Mouse (Mus musculus) left cerebral cortex, adult 11 months (tissue): ENCODE results near the gene Fhit.
"Not testable (repeated sequence)": the region's sequence is repeated elsewhere in the genome, so short reads cannot be mapped to it uniquely, and the experiment has no call there.

ENCODE experiments used
- DNase-seq: peaks from one replicate; pipeline ENCODE4 v3.0.0; 2022; ENCODE audit warnings: low spot score

Fhit gene

DNA sequence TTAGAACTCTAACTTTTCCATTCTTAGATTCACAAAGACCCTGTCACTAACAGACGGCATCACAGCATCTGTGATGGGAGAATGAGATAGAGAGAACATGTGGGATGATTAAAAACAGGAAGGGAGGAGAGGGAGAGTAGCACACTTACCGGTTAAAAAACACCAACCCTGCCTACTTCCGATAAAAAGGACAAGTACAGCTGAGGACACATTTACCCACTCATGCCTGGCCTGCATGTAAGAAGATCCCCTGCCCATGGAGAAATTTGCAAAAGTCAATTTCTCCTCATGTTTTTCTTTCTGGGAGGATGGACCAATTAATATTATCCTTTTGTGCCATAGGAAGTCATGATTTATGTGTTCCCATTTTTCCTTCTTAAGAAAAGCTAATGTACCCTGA lies 1198.0 kb downstream of the Fhit start:
- DNase-seq = no peak

DNA sequence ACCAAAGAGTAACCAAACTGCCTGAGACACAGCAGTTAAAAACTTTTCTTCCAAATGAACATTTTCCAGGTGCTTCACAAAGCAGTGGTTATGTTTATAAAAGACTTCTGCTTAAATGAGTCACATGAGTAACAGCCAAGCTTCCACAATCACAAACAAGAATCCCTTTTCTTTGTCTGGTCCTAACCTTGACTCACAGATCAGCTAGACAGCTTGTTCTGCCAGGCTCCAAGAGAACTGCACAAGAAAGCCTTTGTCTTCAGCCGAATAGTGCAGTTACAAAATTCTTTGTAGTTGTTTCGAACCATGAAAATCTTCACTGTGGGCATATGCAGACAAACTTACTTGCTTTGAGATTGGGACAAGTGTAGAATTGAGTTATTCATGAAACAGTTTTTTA lies 1201.4 kb downstream of the Fhit start:
- no peak for DNase-seq

DNA sequence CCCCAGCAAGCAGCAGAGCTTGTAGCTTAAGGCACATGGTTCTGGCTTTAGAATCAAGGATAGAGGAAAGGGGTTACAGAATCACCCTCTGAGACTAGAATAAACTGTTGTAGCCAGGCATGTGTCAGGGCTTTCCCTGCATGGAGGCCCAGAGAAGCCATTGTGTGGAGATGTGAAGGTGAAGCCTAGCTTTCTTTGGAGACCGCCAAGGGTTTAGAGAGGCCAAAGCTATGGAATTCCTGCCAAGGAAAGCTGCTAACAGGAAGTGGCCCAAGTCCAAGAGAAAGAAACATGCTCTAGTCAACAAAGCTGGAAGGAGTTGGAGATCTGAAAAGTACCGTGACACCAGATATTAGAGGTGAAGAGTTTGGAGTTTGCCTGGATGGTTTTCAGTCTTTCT lies 1262.3 kb downstream of the Fhit start:
- DNase-seq = no peak

DNA sequence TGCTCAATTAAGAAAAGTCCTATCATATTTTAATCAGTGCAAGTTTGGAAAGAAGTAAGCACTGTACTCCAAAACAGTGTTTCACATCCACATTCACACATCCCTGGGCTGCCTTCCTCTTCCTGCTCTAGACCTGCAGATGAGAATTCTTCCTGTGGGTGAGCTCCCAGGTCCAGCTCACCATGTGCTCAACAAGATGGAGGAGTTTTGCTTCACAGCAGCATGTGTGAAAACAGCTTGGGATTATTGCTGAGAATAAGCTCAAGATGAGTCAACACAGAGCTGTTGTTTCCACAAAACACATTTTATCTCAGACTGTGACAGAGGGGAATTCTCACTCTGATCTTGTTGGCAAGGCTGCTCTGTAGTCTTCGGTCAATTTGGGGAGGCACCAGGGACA lies 1265.3 kb downstream of the Fhit start:
- DNase-seq = peak; percentile 9

GRCm38 (mm10) chr14:9852041-9852440 lies 1309.8 kb downstream of the Fhit start:
- no peak for DNase-seq

DNA sequence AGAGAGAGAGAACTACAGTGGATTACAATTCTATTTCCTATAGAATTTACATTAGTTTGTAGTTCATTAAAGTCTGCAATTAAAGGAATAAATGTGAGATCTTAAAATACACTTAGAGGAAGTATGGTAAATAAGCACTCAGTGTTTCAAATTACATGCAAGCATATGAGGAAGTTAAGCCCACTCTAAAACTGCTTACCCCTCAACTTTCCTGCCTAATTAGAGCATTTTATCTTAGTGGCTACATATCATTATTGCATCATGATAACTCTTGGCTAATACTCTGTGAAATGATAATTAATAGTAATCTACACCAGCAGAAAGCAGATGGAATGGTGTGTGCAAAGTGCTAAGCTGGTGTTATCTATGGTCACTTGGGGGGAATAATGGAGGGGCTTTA lies 1329.5 kb downstream of the Fhit start:
- DNase-seq = no peak

DNA sequence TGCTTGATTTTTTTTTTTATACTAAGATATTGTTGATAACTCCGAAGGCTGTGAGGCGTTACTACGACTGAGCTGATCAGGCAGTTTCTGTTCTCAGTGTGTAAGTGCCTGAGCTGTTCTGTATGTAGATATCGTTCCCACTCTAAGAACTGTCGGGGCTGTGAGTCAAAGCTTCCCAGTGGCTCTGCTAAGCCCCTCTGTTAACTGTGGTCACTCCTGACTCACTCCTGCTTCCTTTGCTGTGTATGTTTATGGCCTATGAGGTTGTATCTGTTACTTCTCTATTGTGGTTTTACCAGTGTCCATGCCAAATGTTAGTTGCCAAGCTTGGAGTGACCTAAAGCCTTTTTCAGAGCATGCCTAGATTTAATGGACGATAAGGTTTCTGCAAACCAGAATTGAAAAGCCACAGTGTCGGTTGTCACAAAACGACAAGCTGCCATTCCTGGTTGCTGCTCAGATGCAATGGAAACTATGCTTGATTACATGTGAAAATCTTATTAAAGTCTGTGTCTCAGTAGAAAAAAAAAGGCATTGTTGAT lies 1333.1 kb downstream of the Fhit start:
- not testable (repeated sequence) for DNase-seq

- DNase-seq = no peak
Measured at GRCm38 (mm10) chr14:9815963-9816362, 1345.9 kb downstream of the Fhit start.

DNA sequence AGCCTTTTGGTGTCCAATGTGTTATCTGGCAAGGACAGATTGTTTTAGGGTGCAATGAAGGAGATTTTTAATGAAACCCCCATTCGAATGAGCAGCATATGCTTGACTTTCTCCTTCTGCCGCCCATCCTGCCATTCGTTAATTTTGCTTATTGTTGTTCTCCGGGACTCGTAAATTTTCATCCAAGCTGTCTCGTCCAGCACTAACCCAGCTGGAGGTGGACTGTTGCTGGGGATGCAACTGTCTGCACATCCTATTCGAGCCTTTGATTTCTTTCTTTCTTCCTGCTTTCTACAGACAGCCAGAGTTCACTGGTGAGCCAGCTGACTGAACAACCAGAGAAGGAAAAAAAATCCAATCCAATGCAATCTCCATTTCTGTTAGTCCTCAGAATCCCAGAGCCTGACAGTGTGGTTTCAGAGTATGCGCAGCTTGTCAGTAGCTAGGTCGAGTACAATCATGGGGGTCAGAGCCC lies 1350.0 kb downstream of the Fhit start:
- no peak for DNase-seq

DNA sequence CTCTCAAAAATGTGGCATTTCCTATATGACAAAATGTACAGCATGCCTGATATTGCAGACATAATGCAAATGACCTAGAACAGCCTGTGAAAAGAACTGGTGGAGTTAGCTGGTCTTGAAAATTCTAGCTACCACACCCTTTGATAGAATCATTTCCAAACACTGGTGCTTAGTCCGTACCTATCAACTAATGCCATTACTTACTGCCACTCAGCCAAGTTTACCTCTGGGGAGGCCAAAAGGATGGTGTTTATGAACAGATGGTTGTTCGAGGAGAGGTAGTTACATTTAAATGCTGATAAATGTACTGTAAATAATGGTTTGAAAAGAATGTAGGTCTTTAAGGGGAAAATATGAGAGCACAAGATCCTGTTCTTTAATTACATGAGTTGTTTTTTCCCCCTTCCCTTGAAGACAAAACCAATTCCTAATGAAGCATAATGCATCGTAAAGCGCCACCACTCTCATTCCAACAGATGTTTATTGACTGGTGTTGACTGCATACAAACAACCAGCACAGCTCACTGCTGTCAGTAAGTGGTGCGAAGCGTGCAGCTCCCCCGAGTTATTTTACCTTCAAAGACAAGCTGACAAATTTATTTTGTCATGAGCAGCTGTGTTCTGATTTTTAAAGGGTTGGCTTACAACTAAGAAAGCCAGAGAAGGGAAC lies 1350.5 kb downstream of the Fhit start:
- DNase-seq = no peak

DNA sequence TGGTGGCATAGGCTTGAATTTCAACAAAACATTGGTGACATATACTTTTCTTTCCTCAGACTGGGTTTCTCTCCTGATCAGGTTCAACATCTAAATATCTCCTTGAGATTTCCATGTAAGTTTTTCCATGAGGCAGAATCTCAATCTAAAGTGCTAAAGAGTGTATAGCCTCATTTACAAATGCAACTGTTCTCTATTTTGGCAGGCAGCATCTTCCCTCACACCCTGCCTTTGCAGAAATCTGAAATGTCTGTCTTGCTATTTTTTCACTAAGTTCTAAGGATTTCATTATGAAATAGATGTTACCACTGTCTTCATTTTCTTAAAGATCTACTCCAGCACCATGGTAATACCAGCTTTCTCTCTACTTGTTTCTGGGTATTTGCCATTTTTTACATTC lies 1368.4 kb downstream of the Fhit start:
- DNase-seq = no peak

DNA sequence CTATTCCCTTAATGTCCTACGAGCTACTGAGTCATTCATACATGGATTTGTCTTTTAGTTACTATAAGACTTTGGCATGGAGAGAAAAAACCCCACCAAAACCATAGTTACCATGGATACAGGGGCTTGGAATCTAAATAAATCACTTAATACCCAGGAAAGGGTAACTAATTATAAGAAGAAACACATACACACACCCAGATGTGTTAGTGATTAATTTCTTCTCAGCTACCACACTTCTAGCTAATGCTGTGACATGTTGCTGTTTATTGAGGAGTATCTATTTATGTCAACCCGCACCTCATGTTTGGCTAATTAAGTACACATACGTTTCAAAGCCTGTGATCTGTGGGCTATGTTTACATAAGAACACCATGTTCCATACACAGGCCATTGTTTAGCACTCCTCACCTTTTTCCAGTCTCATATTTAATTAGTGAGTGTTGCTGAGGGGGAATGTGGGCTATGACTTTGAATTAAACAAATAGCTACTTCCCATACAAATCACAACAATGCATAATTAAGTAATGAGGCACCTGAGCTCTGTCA lies 1373.4 kb downstream of the Fhit start:
- no peak for DNase-seq

- no peak for DNase-seq
Measured at GRCm38 (mm10) chr14:9787389-9787788, 1374.4 kb downstream of the Fhit start.

- no peak for DNase-seq
Measured at GRCm38 (mm10) chr14:9785861-9786260, 1376.0 kb downstream of the Fhit start.

GRCm38 (mm10) chr14:9751341-9751740 lies 1410.5 kb downstream of the Fhit start:
- DNase-seq = no peak

GRCm38 (mm10) chr14:9748709-9749108 lies 1413.1 kb downstream of the Fhit start:
- DNase-seq = no peak

GRCm38 (mm10) chr14:9721917-9722472 lies 1439.8 kb downstream of the Fhit start:
- no peak for DNase-seq

- no peak for DNase-seq
Measured at GRCm38 (mm10) chr14:9698621-9699020, 1463.2 kb downstream of the Fhit start.

- DNase-seq = no peak
Measured at GRCm38 (mm10) chr14:9697101-9697500, 1464.7 kb downstream of the Fhit start.

DNA sequence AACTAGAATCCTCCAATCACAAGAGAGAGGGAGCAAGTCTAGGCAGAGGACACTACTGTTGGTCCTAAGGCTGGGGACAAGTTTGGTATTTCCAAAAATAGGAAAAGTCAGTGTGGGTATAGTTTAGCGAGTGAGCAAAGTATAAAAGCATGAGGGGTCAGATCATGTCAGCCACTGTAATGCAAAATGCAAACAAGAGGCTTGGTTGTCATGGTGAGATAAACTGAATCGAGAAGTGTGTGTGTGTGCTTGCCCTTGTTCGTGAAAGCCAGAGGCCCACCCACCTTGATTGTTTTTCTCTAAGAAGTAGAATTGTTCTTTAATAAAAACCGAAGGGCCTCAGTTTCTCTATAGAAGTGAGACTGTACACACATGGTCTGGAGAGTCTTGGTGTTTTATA lies 1465.8 kb downstream of the Fhit start:
- no peak for DNase-seq

- DNase-seq = no peak
Measured at GRCm38 (mm10) chr14:9695217-9695690, 1466.6 kb downstream of the Fhit start.

DNA sequence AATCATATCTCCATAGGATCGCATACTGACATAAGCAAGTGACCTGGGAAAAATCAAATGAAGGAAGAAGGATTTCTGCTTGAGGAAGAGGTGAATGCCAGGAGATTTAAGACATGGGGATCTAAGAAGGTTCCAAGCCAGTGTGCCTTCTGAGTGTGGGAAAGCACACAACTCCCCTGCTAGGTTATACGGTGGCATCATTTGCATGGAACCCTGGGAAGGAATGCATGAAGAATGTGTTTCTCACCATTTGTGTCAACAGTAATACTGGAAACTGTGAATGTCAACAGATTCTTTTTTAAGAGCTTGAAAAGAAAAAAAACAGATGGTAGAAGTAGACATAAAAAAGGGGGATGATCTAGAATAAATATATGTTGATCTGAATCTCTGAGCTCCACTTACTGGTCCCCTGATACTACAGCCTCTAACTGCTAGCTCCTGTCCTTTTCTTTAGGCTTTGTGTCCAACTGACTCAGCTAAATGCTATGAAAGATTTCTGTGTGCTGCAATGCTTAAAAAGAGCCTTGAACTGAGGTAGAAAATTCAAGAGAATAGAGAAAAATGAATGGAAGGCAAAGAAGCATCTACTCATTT lies 1473.1 kb downstream of the Fhit start:
- DNase-seq = no peak

DNA sequence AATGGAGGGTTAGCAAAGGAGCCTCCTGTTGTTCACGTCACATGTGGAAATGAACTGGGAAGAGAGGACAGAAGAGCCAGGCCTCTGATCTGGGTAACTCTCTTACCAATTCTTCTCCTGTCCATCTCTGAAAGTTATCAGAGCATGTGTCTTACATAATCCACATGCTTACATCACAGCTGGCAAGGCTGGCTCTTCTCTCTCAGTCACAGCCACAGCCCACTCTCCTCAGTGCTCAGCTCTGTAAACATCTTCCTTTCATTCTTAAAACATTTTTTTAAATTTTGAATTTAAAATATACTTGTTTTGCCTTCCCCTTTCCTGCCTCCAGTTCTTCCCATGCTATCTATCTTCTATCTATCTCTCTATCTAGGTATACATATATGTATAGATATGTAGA lies 1477.5 kb downstream of the Fhit start:
- DNase-seq = no peak
